Mouse (Mus musculus): ENCODE results near the gene Tmem100. TPM values are rescaled to one million over a fixed set of nuclear protein-coding genes. Genes with fewer than 3 reads are reported as not detected.

Gene Tmem100
- polyA plus RNA-seq, 1 experiment from 2014 or later = 4.8 TPM

DNA sequence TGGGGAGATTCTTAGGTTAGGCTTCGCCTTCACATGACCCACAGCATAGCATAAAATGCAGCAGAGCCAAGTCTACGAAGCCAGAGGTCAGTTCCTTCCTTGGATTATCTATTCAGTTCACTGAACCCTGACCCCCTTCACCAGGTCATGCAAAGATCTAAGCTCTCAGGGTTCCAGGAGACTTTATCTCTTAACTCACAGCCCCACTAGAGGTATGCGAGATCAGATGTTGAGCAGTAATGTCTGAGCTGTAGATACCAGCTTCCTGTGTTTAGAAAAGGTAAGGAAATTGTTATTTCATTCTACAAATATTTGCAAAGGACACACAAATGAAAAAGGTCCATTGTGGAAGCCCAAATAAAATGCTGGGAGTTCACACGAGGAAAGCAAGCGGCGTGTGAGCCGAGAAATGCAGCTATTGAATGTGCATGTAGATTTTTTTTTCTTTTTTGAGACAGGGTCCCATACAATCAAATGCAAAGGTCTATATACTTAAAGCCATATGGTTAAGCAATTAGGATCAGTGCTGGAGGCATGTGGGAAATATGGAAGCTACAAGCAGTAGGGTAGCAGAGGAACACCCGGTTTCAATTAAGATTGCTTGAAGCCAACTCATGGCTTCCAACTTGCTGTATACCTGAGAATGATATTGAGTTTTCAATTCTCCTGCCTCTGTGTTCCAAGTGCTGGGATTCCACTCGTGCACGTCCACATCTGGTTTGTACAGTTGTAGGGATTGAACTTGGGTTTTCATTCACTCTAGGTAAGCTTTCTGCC is 51.9 kb downstream of the Tmem100 start:
- 83% methylated on average over 10 of the region's 10 CpGs for WGBS
- no peak overlapping the region for H3K4me2 ChIP-seq (ENCODE audit: low read depth)
- ATAC-seq (ENCODE audit: insufficient read depth, low FRiP score, low TSS enrichment) = no peak
- no peak for DNase-seq (ENCODE audit: low spot score)
- no peak overlapping the region for H3K9ac ChIP-seq (ENCODE audit: low read length)
- peaks cover 3% of the 10 kb centered on the region; the same call in 1 of the 2 replicates for H3K4me1 ChIP-seq (ENCODE audit: control insufficient read depth, insufficient read depth, low read length)
- H3K27ac ChIP-seq (ENCODE audit: low read depth, low read length) = no peak overlapping the region
- no peaks in the 10 kb centered on the region for H3K36me3 ChIP-seq (ENCODE audit: control insufficient read depth, insufficient read depth, low read length)
- no peaks in the 10 kb centered on the region for H3K9me3 ChIP-seq (ENCODE audit: control insufficient read depth, low read length)
- H3K27me3 ChIP-seq (ENCODE audit: control insufficient read depth, insufficient read depth, low read length) = no peaks in the 10 kb centered on the region
- H3K4me3 ChIP-seq (ENCODE audit: low read depth, low read length) = no peak overlapping the region

DNA sequence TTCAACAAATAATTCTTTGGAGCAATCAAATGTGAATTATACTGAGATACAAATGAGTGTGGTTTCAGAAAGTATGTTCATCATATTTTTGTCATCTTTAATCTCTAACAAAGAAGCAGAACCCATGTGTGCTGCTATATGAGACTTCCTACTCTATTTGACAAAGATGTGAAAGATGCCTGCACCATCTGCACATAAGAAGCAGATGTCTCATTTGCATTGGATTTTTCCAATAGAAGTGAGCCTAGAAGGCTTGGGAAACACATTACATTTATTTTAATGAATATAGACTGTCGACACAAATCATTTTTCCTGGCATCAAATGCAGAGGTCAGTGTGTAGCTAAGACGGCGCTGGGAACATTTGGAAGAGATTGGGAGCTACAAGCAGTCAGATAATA is 52.9 kb downstream of the Tmem100 start:
- ATAC-seq (ENCODE audit: insufficient read depth, low FRiP score, low TSS enrichment) = no peak
- no peak for DNase-seq (ENCODE audit: low spot score)
- Histone ChIP-seq H3K27me3 (ENCODE audit: control insufficient read depth, insufficient read depth, low read length) (no peaks in the 10 kb centered on the region), H3K4me2 (ENCODE audit: low read depth) (no peak overlapping the region), H3K9me3 (ENCODE audit: control insufficient read depth, low read length) (no peaks in the 10 kb centered on the region), H3K27ac (ENCODE audit: low read depth, low read length) (no peak overlapping the region), H3K4me1 (ENCODE audit: control insufficient read depth, insufficient read depth, low read length) (peaks cover 3% of the 10 kb centered on the region; the same call in 1 of the 2 replicates), H3K9ac (ENCODE audit: low read length) (no peak overlapping the region), H3K4me3 (ENCODE audit: low read depth, low read length) (no peak overlapping the region), H3K36me3 (ENCODE audit: control insufficient read depth, insufficient read depth, low read length) (no peaks in the 10 kb centered on the region)
- 68% methylated on average over 3 of the region's 3 CpGs for WGBS

DNA sequence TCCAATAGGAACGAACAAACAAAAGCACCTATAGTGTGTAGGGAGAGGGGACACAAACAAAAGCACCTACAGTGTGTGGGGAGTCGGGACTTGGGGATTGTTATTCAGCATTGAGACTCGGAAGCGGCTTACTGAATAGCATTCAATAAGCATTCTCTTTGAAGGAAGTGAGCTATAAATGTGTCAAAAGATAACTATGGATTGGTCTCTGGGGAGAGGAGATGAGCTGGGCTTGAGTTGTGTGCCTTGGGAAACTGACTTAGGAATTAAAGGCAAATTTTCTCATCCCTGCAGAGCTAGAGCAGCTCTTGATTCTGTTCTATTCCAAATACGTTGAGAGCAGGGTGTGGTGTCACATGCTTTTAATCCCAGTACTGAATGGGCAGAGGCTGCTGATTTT is 54.0 kb downstream of the Tmem100 start:
- Histone ChIP-seq H3K4me3 (ENCODE audit: low read depth, low read length) (no peak overlapping the region), H3K36me3 (ENCODE audit: control insufficient read depth, insufficient read depth, low read length) (no peaks in the 10 kb centered on the region), H3K4me1 (ENCODE audit: control insufficient read depth, insufficient read depth, low read length) (peaks cover 3% of the 10 kb centered on the region; the same call in 1 of the 2 replicates), H3K9me3 (ENCODE audit: control insufficient read depth, low read length) (no peaks in the 10 kb centered on the region), H3K4me2 (ENCODE audit: low read depth) (no peak overlapping the region), H3K9ac (ENCODE audit: low read length) (no peak overlapping the region), H3K27me3 (ENCODE audit: control insufficient read depth, insufficient read depth, low read length) (no peaks in the 10 kb centered on the region), H3K27ac (ENCODE audit: low read depth, low read length) (no peak overlapping the region)
- WGBS = 42% methylated on average over 5 of the region's 5 CpGs
- DNase-seq (ENCODE audit: low spot score) = no peak
- ATAC-seq (ENCODE audit: insufficient read depth, low FRiP score, low TSS enrichment) = no peak

Other genes with a start within 250 kb of the Tmem100 start
- 6.7 and 8.0 TPM in 2 replicates for gene Pctp, start 27.5 kb upstream of the Tmem100 start, polyA plus RNA-seq (2014; fragmentation: Nextera tagmentation; extraction: Ambion mirVana)
- 17.3 and 17.7 TPM in 2 replicates for gene Gm45716, start 157.3 kb downstream of the Tmem100 start, polyA plus RNA-seq (2014; fragmentation: Nextera tagmentation; extraction: Ambion mirVana)
- gene Mmd, start 219.1 kb downstream of the Tmem100 start, polyA plus RNA-seq (2014; fragmentation: Nextera tagmentation; extraction: Ambion mirVana) = 48.2 and 51.6 TPM in 2 replicates

Data from neural tube, embryonic 11.5 days (tissue).